Mouse (Mus musculus): Measurements from ENCODE around the gene Gm13277. TPM values are rescaled to one million over a fixed set of nuclear protein-coding genes. Genes with fewer than 3 reads are reported as not detected.
"Not testable (repeated sequence)": the region's sequence is repeated elsewhere in the genome, so short reads cannot be mapped to it uniquely, and the experiment has no call there.

Gene Gm13277
- total RNA-seq, 2 experiments from 2014 or later = not detected

- not testable (repeated sequence) for ATAC-seq (replicated peaks; ENCODE audit: low FRiP score, poor library complexity, severe bottlenecking)
These were observed 6.6 kb upstream of the Gm13277 start, which contains the start of gene Ifnz for GRCm38 (mm10) chr4:88781831-88782230. Gene Ifnz, plus strand, starts transcription at chr4:88782131.

GRCm38 (mm10) chr4:88782335-88782734 is 6.1 kb upstream of the Gm13277 start:
- ATAC-seq (replicated peaks; ENCODE audit: low FRiP score, poor library complexity, severe bottlenecking) = not testable (repeated sequence)

GRCm38 (mm10) chr4:88785409-88785808 is 3.0 kb upstream of the Gm13277 start, which contains the start of gene Gm13276:
Gene Gm13276, plus strand, starts transcription at chr4:88785709.
- ATAC-seq (replicated peaks; ENCODE audit: low FRiP score, poor library complexity, severe bottlenecking) = not testable (repeated sequence)

GRCm38 (mm10) chr4:88791250-88791649 is 2.8 kb downstream of the Gm13277 start, which contains the start of gene Gm13278:
Gene Gm13278, plus strand, starts transcription at chr4:88791550.
- ATAC-seq (replicated peaks; ENCODE audit: low FRiP score, poor library complexity, severe bottlenecking) = not testable (repeated sequence)

GRCm38 (mm10) chr4:88793936-88794675 is 5.7 kb downstream of the Gm13277 start, which contains the start of gene Gm13275:
Gene Gm13275, plus strand, starts transcription at chr4:88794487.
- not testable (repeated sequence) for ATAC-seq (replicated peaks; ENCODE audit: low FRiP score, poor library complexity, severe bottlenecking)

GRCm38 (mm10) chr4:88797097-88797496 is 8.7 kb downstream of the Gm13277 start, which contains the start of gene Gm13279:
Gene Gm13279, plus strand, starts transcription at chr4:88797397.
- ATAC-seq (replicated peaks; ENCODE audit: low FRiP score, poor library complexity, severe bottlenecking) = not testable (repeated sequence)

- not testable (repeated sequence) for ATAC-seq (replicated peaks; ENCODE audit: low FRiP score, poor library complexity, severe bottlenecking)
These were observed 10.9 kb downstream of the Gm13277 start, which contains the start of gene Gm13285 for GRCm38 (mm10) chr4:88799365-88799764. Gene Gm13285, plus strand, starts transcription at chr4:88799665.

- ATAC-seq (replicated peaks; ENCODE audit: low FRiP score, poor library complexity, severe bottlenecking) = not testable (repeated sequence)
These were observed 14.5 kb downstream of the Gm13277 start, which contains the start of gene Gm13287 for GRCm38 (mm10) chr4:88802954-88803353. Gene Gm13287, plus strand, starts transcription at chr4:88803254.

GRCm38 (mm10) chr4:88805231-88805630 is 16.8 kb downstream of the Gm13277 start, which contains the start of gene Gm13288:
Gene Gm13288, plus strand, starts transcription at chr4:88805531.
- not testable (repeated sequence) for ATAC-seq (replicated peaks; ENCODE audit: low FRiP score, poor library complexity, severe bottlenecking)

- not testable (repeated sequence) for ATAC-seq (replicated peaks; ENCODE audit: low FRiP score, poor library complexity, severe bottlenecking)
These were observed 17.3 kb downstream of the Gm13277 start for GRCm38 (mm10) chr4:88805761-88806160.

- ATAC-seq (replicated peaks; ENCODE audit: low FRiP score, poor library complexity, severe bottlenecking) = no peak
These were observed 27.5 kb downstream of the Gm13277 start, which contains the start of gene Ifna7 for GRCm38 (mm10) chr4:88815928-88816327. Gene Ifna7, plus strand, starts transcription at chr4:88816228.

GRCm38 (mm10) chr4:88819659-88820058 is 31.2 kb downstream of the Gm13277 start, which contains the start of gene Ifna11:
Gene Ifna11, plus strand, starts transcription at chr4:88819959.
- no peak for ATAC-seq (replicated peaks; ENCODE audit: low FRiP score, poor library complexity, severe bottlenecking)

- ATAC-seq (replicated peaks; ENCODE audit: low FRiP score, poor library complexity, severe bottlenecking) = no peak
These were observed 34.6 kb downstream of the Gm13277 start for GRCm38 (mm10) chr4:88822995-88823394.

GRCm38 (mm10) chr4:88827116-88827515 is 38.7 kb downstream of the Gm13277 start, which contains the start of gene Ifna6:
Gene Ifna6, plus strand, starts transcription at chr4:88827416.
- not testable (repeated sequence) for ATAC-seq (replicated peaks; ENCODE audit: low FRiP score, poor library complexity, severe bottlenecking)

GRCm38 (mm10) chr4:88830523-88830922 is 42.1 kb downstream of the Gm13277 start:
- ATAC-seq (replicated peaks; ENCODE audit: low FRiP score, poor library complexity, severe bottlenecking) = no peak

GRCm38 (mm10) chr4:88835225-88835624 is 46.8 kb downstream of the Gm13277 start, which contains the start of gene Ifna5:
Gene Ifna5, plus strand, starts transcription at chr4:88835525.
- not testable (repeated sequence) for ATAC-seq (replicated peaks; ENCODE audit: low FRiP score, poor library complexity, severe bottlenecking)

Other genes starting within 250 kb of the Gm13277 start
Only the 30 nearest of the 31 such genes appear.
- not detected in 2 replicates for gene Ifna14, start 216.8 kb upstream of the Gm13277 start, total RNA-seq (2015; ENCODE audit: low replicate concordance)
- gene Ifna14, start 216.8 kb upstream of the Gm13277 start, total RNA-seq (2017; ENCODE audit: low replicate concordance) = not detected in 2 replicates
- not detected in 2 replicates for gene Ifna9, start 196.2 kb upstream of the Gm13277 start, total RNA-seq (2015; ENCODE audit: low replicate concordance)
- not detected in 2 replicates for gene Ifna9, start 196.2 kb upstream of the Gm13277 start, total RNA-seq (2017; ENCODE audit: low replicate concordance)
- gene Ifna12, start 185.3 kb upstream of the Gm13277 start, total RNA-seq (2015; ENCODE audit: low replicate concordance) = not detected in 2 replicates
- not detected in 2 replicates for gene Ifna12, start 185.3 kb upstream of the Gm13277 start, total RNA-seq (2017; ENCODE audit: low replicate concordance)
- gene C87499, start 154.2 kb upstream of the Gm13277 start, total RNA-seq (2015; ENCODE audit: low replicate concordance) = not detected in 2 replicates
- not detected in 2 replicates for gene C87499, start 154.2 kb upstream of the Gm13277 start, total RNA-seq (2017; ENCODE audit: low replicate concordance)
- gene Ifna13, start 144.2 kb upstream of the Gm13277 start, total RNA-seq (2015; ENCODE audit: low replicate concordance) = not detected in 2 replicates
- gene Ifna13, start 144.2 kb upstream of the Gm13277 start, total RNA-seq (2017; ENCODE audit: low replicate concordance) = not detected in 2 replicates
- gene Ifna16, start 111.7 kb upstream of the Gm13277 start, total RNA-seq (2015; ENCODE audit: low replicate concordance) = not detected in 2 replicates
- not detected in 2 replicates for gene Ifna16, start 111.7 kb upstream of the Gm13277 start, total RNA-seq (2017; ENCODE audit: low replicate concordance)
- not detected in 2 replicates for gene Ifna2, start 104.7 kb upstream of the Gm13277 start, total RNA-seq (2015; ENCODE audit: low replicate concordance)
- not detected in 2 replicates for gene Ifna2, start 104.7 kb upstream of the Gm13277 start, total RNA-seq (2017; ENCODE audit: low replicate concordance)
- gene Ifnab, start 97.3 kb upstream of the Gm13277 start, total RNA-seq (2015; ENCODE audit: low replicate concordance) = not detected in 2 replicates
- not detected in 2 replicates for gene Ifnab, start 97.3 kb upstream of the Gm13277 start, total RNA-seq (2017; ENCODE audit: low replicate concordance)
- not detected in 2 replicates for gene Gm26566, start 66.8 kb upstream of the Gm13277 start, total RNA-seq (2015; ENCODE audit: low replicate concordance)
- gene Gm26566, start 66.8 kb upstream of the Gm13277 start, total RNA-seq (2017; ENCODE audit: low replicate concordance) = not detected in 2 replicates
- gene Klhl9, start 66.2 kb upstream of the Gm13277 start, total RNA-seq (2015; ENCODE audit: low replicate concordance) = 18.6 and 26.3 TPM in 2 replicates
- 24.0 and 29.5 TPM in 2 replicates for gene Klhl9, start 66.2 kb upstream of the Gm13277 start, total RNA-seq (2017; ENCODE audit: low replicate concordance)
- not detected in 2 replicates for gene Gm13271, start 33.8 kb upstream of the Gm13277 start, total RNA-seq (2015; ENCODE audit: low replicate concordance)
- gene Gm13271, start 33.8 kb upstream of the Gm13277 start, total RNA-seq (2017; ENCODE audit: low replicate concordance) = not detected in 2 replicates
- gene Gm13283, start 28.5 kb upstream of the Gm13277 start, total RNA-seq (2015; ENCODE audit: low replicate concordance) = not detected in 2 replicates
- not detected in 2 replicates for gene Gm13283, start 28.5 kb upstream of the Gm13277 start, total RNA-seq (2017; ENCODE audit: low replicate concordance)
- gene Gm13290, start 14.8 kb upstream of the Gm13277 start, total RNA-seq (2015; ENCODE audit: low replicate concordance) = not detected in 2 replicates
- not detected in 2 replicates for gene Gm13290, start 14.8 kb upstream of the Gm13277 start, total RNA-seq (2017; ENCODE audit: low replicate concordance)
- gene Gm13289, start 11.7 kb upstream of the Gm13277 start, total RNA-seq (2015; ENCODE audit: low replicate concordance) = not detected in 2 replicates
- gene Gm13289, start 11.7 kb upstream of the Gm13277 start, total RNA-seq (2017; ENCODE audit: low replicate concordance) = not detected in 2 replicates
- gene Gm13272, start 8.8 kb upstream of the Gm13277 start, total RNA-seq (2015; ENCODE audit: low replicate concordance) = not detected in 2 replicates
- gene Gm13272, start 8.8 kb upstream of the Gm13277 start, total RNA-seq (2017; ENCODE audit: low replicate concordance) = not detected in 2 replicates
- gene Ifnz, start 6.5 kb upstream of the Gm13277 start, total RNA-seq (2015; ENCODE audit: low replicate concordance) = not detected in 2 replicates
- gene Ifnz, start 6.5 kb upstream of the Gm13277 start, total RNA-seq (2017; ENCODE audit: low replicate concordance) = not detected in 2 replicates
- not detected in 2 replicates for gene Gm13276, start 2.9 kb upstream of the Gm13277 start, total RNA-seq (2015; ENCODE audit: low replicate concordance)
- not detected in 2 replicates for gene Gm13276, start 2.9 kb upstream of the Gm13277 start, total RNA-seq (2017; ENCODE audit: low replicate concordance)
- not detected in 2 replicates for gene Gm13278, start 2.9 kb downstream of the Gm13277 start, total RNA-seq (2015; ENCODE audit: low replicate concordance)
- not detected in 2 replicates for gene Gm13278, start 2.9 kb downstream of the Gm13277 start, total RNA-seq (2017; ENCODE audit: low replicate concordance)
- gene Gm13275, start 5.9 kb downstream of the Gm13277 start, total RNA-seq (2015; ENCODE audit: low replicate concordance) = not detected in 2 replicates
- not detected in 2 replicates for gene Gm13275, start 5.9 kb downstream of the Gm13277 start, total RNA-seq (2017; ENCODE audit: low replicate concordance)
- not detected in 2 replicates for gene Gm13279, start 8.8 kb downstream of the Gm13277 start, total RNA-seq (2015; ENCODE audit: low replicate concordance)
- not detected in 2 replicates for gene Gm13279, start 8.8 kb downstream of the Gm13277 start, total RNA-seq (2017; ENCODE audit: low replicate concordance)
- gene Gm13285, start 11.0 kb downstream of the Gm13277 start, total RNA-seq (2015; ENCODE audit: low replicate concordance) = not detected in 2 replicates
- not detected in 2 replicates for gene Gm13285, start 11.0 kb downstream of the Gm13277 start, total RNA-seq (2017; ENCODE audit: low replicate concordance)
- not detected in 2 replicates for gene Gm13287, start 14.6 kb downstream of the Gm13277 start, total RNA-seq (2015; ENCODE audit: low replicate concordance)
- not detected in 2 replicates for gene Gm13287, start 14.6 kb downstream of the Gm13277 start, total RNA-seq (2017; ENCODE audit: low replicate concordance)
- gene Gm13288, start 16.9 kb downstream of the Gm13277 start, total RNA-seq (2015; ENCODE audit: low replicate concordance) = not detected in 2 replicates
- gene Gm13288, start 16.9 kb downstream of the Gm13277 start, total RNA-seq (2017; ENCODE audit: low replicate concordance) = not detected in 2 replicates
- gene Ifna7, start 27.6 kb downstream of the Gm13277 start, total RNA-seq (2015; ENCODE audit: low replicate concordance) = not detected in 2 replicates
- gene Ifna7, start 27.6 kb downstream of the Gm13277 start, total RNA-seq (2017; ENCODE audit: low replicate concordance) = not detected in 2 replicates
- not detected in 2 replicates for gene Ifna11, start 31.3 kb downstream of the Gm13277 start, total RNA-seq (2015; ENCODE audit: low replicate concordance)
- gene Ifna11, start 31.3 kb downstream of the Gm13277 start, total RNA-seq (2017; ENCODE audit: low replicate concordance) = not detected in 2 replicates
- not detected in 2 replicates for gene Ifna6, start 38.8 kb downstream of the Gm13277 start, total RNA-seq (2015; ENCODE audit: low replicate concordance)
- gene Ifna6, start 38.8 kb downstream of the Gm13277 start, total RNA-seq (2017; ENCODE audit: low replicate concordance) = not detected in 2 replicates
- not detected in 2 replicates for gene Ifna5, start 46.9 kb downstream of the Gm13277 start, total RNA-seq (2015; ENCODE audit: low replicate concordance)
- gene Ifna5, start 46.9 kb downstream of the Gm13277 start, total RNA-seq (2017; ENCODE audit: low replicate concordance) = not detected in 2 replicates
- not detected in 2 replicates for gene Ifna4, start 53.2 kb downstream of the Gm13277 start, total RNA-seq (2015; ENCODE audit: low replicate concordance)
- not detected in 2 replicates for gene Ifna4, start 53.2 kb downstream of the Gm13277 start, total RNA-seq (2017; ENCODE audit: low replicate concordance)
- gene Ifna1, start 61.5 kb downstream of the Gm13277 start, total RNA-seq (2015; ENCODE audit: low replicate concordance) = not detected in 2 replicates
- gene Ifna1, start 61.5 kb downstream of the Gm13277 start, total RNA-seq (2017; ENCODE audit: low replicate concordance) = not detected in 2 replicates
- gene Ifne, start 91.6 kb downstream of the Gm13277 start, total RNA-seq (2015; ENCODE audit: low replicate concordance) = not detected in 2 replicates
- gene Ifne, start 91.6 kb downstream of the Gm13277 start, total RNA-seq (2017; ENCODE audit: low replicate concordance) = not detected in 2 replicates